Mouse (Mus musculus): Measurements from ENCODE around the gene Notum. TPM values are rescaled to one million over a fixed set of nuclear protein-coding genes. Genes with fewer than 3 reads are reported as not detected.

The Notum gene
- polyA plus RNA-seq, 1 experiment from 2014 or later, result 2.5 TPM

- peak; percentile 98 for ATAC-seq (replicated peaks; ENCODE audit: insufficient number of reproducible peaks, low FRiP score, low TSS enrichment, low read depth)
- peaks cover 3% of the 10 kb centered on the region; the same call in 1 of the 2 replicates for H3K4me1 ChIP-seq (ENCODE audit: control insufficient read depth, insufficient read depth, low read length)
- H3K4me3 ChIP-seq (ENCODE audit: low read depth, low read length), result peak within 1 kb of the TSS; percentile 33
- H3K9ac ChIP-seq (replicated peaks; ENCODE audit: low read length), result peak within 1 kb of the TSS; percentile 54
- H3K27ac ChIP-seq (replicated peaks; ENCODE audit: low read depth, low read length), result no peak within 1 kb of the TSS
- 2% methylated on average over 15 of the region's 15 CpGs for WGBS
- no peaks in the 10 kb centered on the region for H3K9me3 ChIP-seq (replicated peaks; ENCODE audit: control insufficient read depth, low read length)
- peak within 1 kb of the TSS; percentile 89 for H3K4me2 ChIP-seq (ENCODE audit: low read depth, low read length)
- H3K27me3 ChIP-seq (ENCODE audit: control insufficient read depth, insufficient read depth, low read length), result peaks cover 5% of the 10 kb centered on the region; the same call in 1 of the 2 replicates
- H3K36me3 ChIP-seq (replicated peaks; ENCODE audit: control insufficient read depth, insufficient read depth, low read depth, low read length), result no peaks in the 10 kb centered on the region
- DNase-seq (ENCODE audit: low spot score), result peak; percentile 95
Observed at GRCm38 (mm10) chr11:120643601-120643987, 17.4 kb downstream of the Notum start, which contains the start of gene Pycr1. Gene Pycr1, minus strand, starts transcription at chr11:120643769.

DNA sequence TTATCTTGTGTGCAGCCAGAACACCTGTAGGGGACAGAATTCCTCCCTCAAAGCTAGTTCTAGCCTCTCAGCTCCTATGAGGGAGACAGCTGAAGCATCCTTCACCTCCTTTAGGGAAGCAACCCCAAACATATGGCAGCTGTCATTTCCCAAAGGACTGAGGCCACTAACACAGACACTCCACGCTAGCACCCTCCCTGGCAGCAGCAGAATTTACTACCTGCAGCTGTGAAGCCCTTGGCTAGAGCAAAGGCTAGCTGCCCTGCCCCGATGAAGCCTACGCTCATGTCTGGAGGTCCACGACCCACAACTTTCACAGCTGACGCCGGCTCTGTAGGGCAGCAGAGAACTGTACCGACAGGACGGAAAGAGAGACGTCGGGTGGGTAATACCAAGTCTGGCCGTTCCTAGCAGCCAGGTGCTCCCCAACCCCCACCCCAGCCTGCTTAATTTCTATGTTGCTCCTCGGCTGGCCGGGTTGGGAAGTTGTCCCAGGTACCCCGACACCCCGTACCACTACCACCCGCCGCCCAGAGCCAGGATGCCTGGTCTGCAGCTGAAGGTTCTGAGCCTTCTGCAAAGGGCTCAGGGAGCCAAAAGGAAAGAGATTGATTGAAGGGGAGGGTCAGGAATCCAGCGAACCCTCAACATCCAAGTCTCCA lies 17.9 kb downstream of the Notum start:
- Histone ChIP-seq H3K4me3 (ENCODE audit: low read depth, low read length) (peak overlapping the region; percentile 33), H3K27ac (replicated peaks; ENCODE audit: low read depth, low read length) (no peak overlapping the region), H3K9me3 (replicated peaks; ENCODE audit: control insufficient read depth, low read length) (no peaks in the 10 kb centered on the region), H3K36me3 (replicated peaks; ENCODE audit: control insufficient read depth, insufficient read depth, low read depth, low read length) (no peaks in the 10 kb centered on the region), H3K27me3 (ENCODE audit: control insufficient read depth, insufficient read depth, low read length) (peaks cover 5% of the 10 kb centered on the region; the same call in 1 of the 2 replicates), H3K4me2 (ENCODE audit: low read depth, low read length) (peak overlapping the region; percentile 89), H3K4me1 (ENCODE audit: control insufficient read depth, insufficient read depth, low read length) (peaks cover 3% of the 10 kb centered on the region; the same call in 1 of the 2 replicates), H3K9ac (replicated peaks; ENCODE audit: low read length) (peak overlapping the region; percentile 54)
- DNase-seq (ENCODE audit: low spot score), result peak; percentile 43
- peak; percentile 41 for ATAC-seq (replicated peaks; ENCODE audit: insufficient number of reproducible peaks, low FRiP score, low TSS enrichment, low read depth)
- 3% methylated on average over 18 of the region's 18 CpGs for WGBS

DNA sequence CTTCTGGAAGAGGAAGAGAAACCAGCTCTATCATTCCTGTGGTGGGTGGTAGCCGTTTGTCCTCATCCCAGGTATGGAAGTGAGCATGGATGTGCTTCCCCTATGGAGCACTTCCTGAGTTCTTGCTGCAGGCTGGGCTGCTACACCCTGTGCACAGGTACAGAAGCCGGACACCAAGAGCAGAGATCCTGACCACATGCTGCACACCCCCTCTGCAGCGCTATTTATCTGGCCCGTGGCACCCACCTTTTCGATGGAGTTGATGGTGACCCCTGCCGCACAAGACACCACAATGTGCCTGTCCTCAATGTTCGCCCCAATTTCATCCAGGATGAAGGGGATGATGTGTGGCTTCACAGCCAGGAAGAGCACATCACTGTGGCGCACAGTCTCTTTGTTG lies 19.1 kb downstream of the Notum start:
- ATAC-seq (replicated peaks; ENCODE audit: insufficient number of reproducible peaks, low FRiP score, low TSS enrichment, low read depth) (no peak), DNase-seq (ENCODE audit: low spot score) (no peak)
- Histone ChIP-seq H3K4me1 (ENCODE audit: control insufficient read depth, insufficient read depth, low read length) (peaks cover 3% of the 10 kb centered on the region; the same call in 1 of the 2 replicates), H3K36me3 (replicated peaks; ENCODE audit: control insufficient read depth, insufficient read depth, low read depth, low read length) (no peaks in the 10 kb centered on the region), H3K27me3 (ENCODE audit: control insufficient read depth, insufficient read depth, low read length) (no peaks in the 10 kb centered on the region), H3K4me2 (ENCODE audit: low read depth, low read length) (no peak overlapping the region), H3K9me3 (replicated peaks; ENCODE audit: control insufficient read depth, low read length) (no peaks in the 10 kb centered on the region), H3K4me3 (ENCODE audit: low read depth, low read length) (no peak overlapping the region), H3K27ac (replicated peaks; ENCODE audit: low read depth, low read length) (no peak overlapping the region), H3K9ac (replicated peaks; ENCODE audit: low read length) (no peak overlapping the region; the same call in 1 of the 2 replicates)
- WGBS, result 86% methylated on average over 8 of the region's 8 CpGs

DNA sequence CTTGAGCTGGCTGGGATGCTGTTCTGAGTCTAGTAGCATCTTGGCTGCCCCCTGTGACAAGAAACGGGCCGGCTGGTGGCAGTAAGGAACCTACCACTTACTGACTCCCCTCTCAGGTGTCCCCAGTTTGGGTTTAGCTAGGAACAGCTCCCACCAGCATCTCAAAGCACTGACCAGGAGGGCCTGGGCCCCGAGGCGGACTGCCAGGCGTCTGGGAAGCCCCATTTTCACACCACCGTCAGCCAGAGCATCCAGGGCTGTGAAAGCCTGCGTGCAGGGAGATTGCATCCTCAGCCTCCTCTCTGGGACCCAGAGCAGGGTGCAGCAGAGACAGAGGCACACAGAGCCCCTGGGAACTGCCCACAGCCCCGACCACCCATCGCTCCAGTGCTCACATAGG lies 19.7 kb downstream of the Notum start:
- no peaks in the 10 kb centered on the region for H3K27me3 ChIP-seq (ENCODE audit: control insufficient read depth, insufficient read depth, low read length)
- peak overlapping the region; percentile 28 for H3K9ac ChIP-seq (replicated peaks; ENCODE audit: low read length)
- H3K4me3 ChIP-seq (ENCODE audit: low read depth, low read length), result no peak overlapping the region
- H3K36me3 ChIP-seq (replicated peaks; ENCODE audit: control insufficient read depth, insufficient read depth, low read depth, low read length), result no peaks in the 10 kb centered on the region
- 61% methylated on average over 9 of the region's 9 CpGs for WGBS
- ATAC-seq (replicated peaks; ENCODE audit: insufficient number of reproducible peaks, low FRiP score, low TSS enrichment, low read depth) (no peak), DNase-seq (ENCODE audit: low spot score) (no peak)
- peaks cover 3% of the 10 kb centered on the region; the same call in 1 of the 2 replicates for H3K4me1 ChIP-seq (ENCODE audit: control insufficient read depth, insufficient read depth, low read length)
- H3K4me2 ChIP-seq (ENCODE audit: low read depth, low read length), result no peak overlapping the region
- H3K27ac ChIP-seq (replicated peaks; ENCODE audit: low read depth, low read length), result no peak overlapping the region
- no peaks in the 10 kb centered on the region for H3K9me3 ChIP-seq (replicated peaks; ENCODE audit: control insufficient read depth, low read length)

DNA sequence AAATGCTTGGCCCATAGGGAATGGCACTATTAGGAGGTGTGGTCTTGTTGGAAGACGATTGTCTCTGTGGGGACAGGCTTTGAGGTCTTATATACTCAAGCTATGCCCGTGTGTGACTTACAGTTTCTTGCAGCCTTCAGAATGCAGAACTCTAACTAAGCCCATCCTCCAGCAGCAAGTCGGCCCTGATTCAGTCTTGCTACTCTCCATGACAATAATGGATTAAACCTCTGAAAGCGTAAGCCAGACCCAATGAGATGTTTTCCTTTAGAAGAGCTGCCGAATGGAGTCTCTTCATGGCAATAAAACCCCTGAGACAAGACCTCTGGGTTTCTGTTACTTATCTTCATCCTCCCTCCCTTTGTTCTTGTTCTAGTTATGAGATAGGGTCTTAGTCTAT lies 26.2 kb downstream of the Notum start:
- Histone ChIP-seq H3K36me3 (replicated peaks; ENCODE audit: control insufficient read depth, insufficient read depth, low read depth, low read length) (no peaks in the 10 kb centered on the region), H3K4me2 (ENCODE audit: low read depth, low read length) (no peak overlapping the region), H3K27ac (replicated peaks; ENCODE audit: low read depth, low read length) (no peak overlapping the region), H3K9ac (replicated peaks; ENCODE audit: low read length) (no peak overlapping the region), H3K27me3 (ENCODE audit: control insufficient read depth, insufficient read depth, low read length) (no peaks in the 10 kb centered on the region), H3K4me3 (ENCODE audit: low read depth, low read length) (no peak overlapping the region), H3K9me3 (replicated peaks; ENCODE audit: control insufficient read depth, low read length) (no peaks in the 10 kb centered on the region), H3K4me1 (ENCODE audit: control insufficient read depth, insufficient read depth, low read length) (peaks cover 9% of the 10 kb centered on the region; the same call in 1 of the 2 replicates)
- WGBS, result 82% methylated on average over 5 of the region's 5 CpGs
- ATAC-seq (replicated peaks; ENCODE audit: insufficient number of reproducible peaks, low FRiP score, low TSS enrichment, low read depth) (no peak), DNase-seq (ENCODE audit: low spot score) (no peak)

- H3K9ac ChIP-seq (replicated peaks; ENCODE audit: low read length), result peak within 1 kb of the TSS; percentile 94
- WGBS, result 10% methylated on average over 58 of the region's 58 CpGs
- H3K4me3 ChIP-seq (ENCODE audit: low read depth, low read length), result peak within 1 kb of the TSS; percentile 85
- DNase-seq (ENCODE audit: low spot score), result peak; percentile 98
- ATAC-seq (replicated peaks; ENCODE audit: insufficient number of reproducible peaks, low FRiP score, low TSS enrichment, low read depth), result peak; percentile 87
- H3K4me1 ChIP-seq (ENCODE audit: control insufficient read depth, insufficient read depth, low read length), result peaks cover 9% of the 10 kb centered on the region; the same call in 1 of the 2 replicates
- H3K4me2 ChIP-seq (ENCODE audit: low read depth, low read length), result peak within 1 kb of the TSS; percentile 81
- H3K9me3 ChIP-seq (replicated peaks; ENCODE audit: control insufficient read depth, low read length), result no peaks in the 10 kb centered on the region
- peak within 1 kb of the TSS; percentile 75 for H3K27ac ChIP-seq (replicated peaks; ENCODE audit: low read depth, low read length)
- no peaks in the 10 kb centered on the region for H3K27me3 ChIP-seq (ENCODE audit: control insufficient read depth, insufficient read depth, low read length)
- no peaks in the 10 kb centered on the region; the same call in none of the 2 replicates for H3K36me3 ChIP-seq (replicated peaks; ENCODE audit: control insufficient read depth, insufficient read depth, low read depth, low read length)
Observed at GRCm38 (mm10) chr11:120633520-120634343, 27.2 kb downstream of the Notum start, which contains the start of gene Mafg. Gene Mafg, minus strand, starts transcription at chr11:120633600.

GRCm38 (mm10) chr11:120632559-120633519 lies 28.1 kb downstream of the Notum start:
- peak overlapping the region; percentile 85 for H3K4me3 ChIP-seq (ENCODE audit: low read depth, low read length)
- ATAC-seq (replicated peaks; ENCODE audit: insufficient number of reproducible peaks, low FRiP score, low TSS enrichment, low read depth) (peak; percentile 82), DNase-seq (ENCODE audit: low spot score) (peak; percentile 63)
- H3K9ac ChIP-seq (replicated peaks; ENCODE audit: low read length), result peak overlapping the region; percentile 94
- H3K4me2 ChIP-seq (ENCODE audit: low read depth, low read length), result peak overlapping the region; percentile 81
- no peaks in the 10 kb centered on the region for H3K9me3 ChIP-seq (replicated peaks; ENCODE audit: control insufficient read depth, low read length)
- H3K36me3 ChIP-seq (replicated peaks; ENCODE audit: control insufficient read depth, insufficient read depth, low read depth, low read length), result no peaks in the 10 kb centered on the region; the same call in none of the 2 replicates
- H3K4me1 ChIP-seq (ENCODE audit: control insufficient read depth, insufficient read depth, low read length), result peaks cover 9% of the 10 kb centered on the region; the same call in 1 of the 2 replicates
- no peaks in the 10 kb centered on the region for H3K27me3 ChIP-seq (ENCODE audit: control insufficient read depth, insufficient read depth, low read length)
- under 1% methylated on average over 99 of the region's 116 CpGs for WGBS
- peak overlapping the region; percentile 75 for H3K27ac ChIP-seq (replicated peaks; ENCODE audit: low read depth, low read length)
